Comparison of ENCODE assay signal across 23 mouse cellular contexts in genomic region chr3:131578434-131579104, GRCm38 (mm10).
"Had no signal": no experiment of that assay in that cellular context is flagged by ENCODE, and none has a peak within 500 bp of the region (broad histone marks: within the 10 kb centered on the region; RNA-seq: fewer than 3 reads in every experiment).

No protein-coding gene starts in this region.

- H3K4me3 ChIP-seq: forebrain, embryonic 15.5 days; heart, adult 2 months; heart, embryonic 13.5 days; heart, embryonic 15.5 days; hindbrain, embryonic 13.5 days; hindbrain, embryonic 15.5 days; limb, embryonic 13.5 days; limb, embryonic 15.5 days had no signal

- H3K9ac ChIP-seq: forebrain, embryonic 15.5 days; forebrain, postnatal 0 days; heart, embryonic 13.5 days; heart, embryonic 15.5 days; hindbrain, embryonic 13.5 days; hindbrain, embryonic 15.5 days; limb, embryonic 13.5 days; limb, embryonic 15.5 days; liver, embryonic 14.5 days had no signal

- H3K4me2 ChIP-seq: forebrain, embryonic 15.5 days; heart, embryonic 11.5 days; heart, embryonic 13.5 days; heart, embryonic 15.5 days; hindbrain, embryonic 13.5 days; hindbrain, embryonic 15.5 days; limb, embryonic 13.5 days; limb, embryonic 15.5 days; liver, embryonic 11.5 days had no signal

- H3K4me1 ChIP-seq: forebrain, embryonic 15.5 days; heart, embryonic 13.5 days; heart, embryonic 15.5 days; hindbrain, embryonic 13.5 days; hindbrain, embryonic 15.5 days; limb, embryonic 13.5 days; limb, embryonic 15.5 days had no signal

- ATAC-seq: forebrain, embryonic 15.5 days; forebrain, postnatal 0 days; hindbrain, postnatal 0 days had no signal

- H3K9me3 ChIP-seq: forebrain, embryonic 15.5 days; heart, embryonic 13.5 days; heart, embryonic 15.5 days; hindbrain, embryonic 13.5 days; hindbrain, embryonic 15.5 days; limb, embryonic 13.5 days; limb, embryonic 15.5 days had no signal

- H3K27ac ChIP-seq: forebrain, embryonic 15.5 days; heart, adult 2 months; heart, embryonic 13.5 days; heart, embryonic 15.5 days; hindbrain, embryonic 13.5 days; hindbrain, embryonic 15.5 days; hindbrain, postnatal 0 days; limb, embryonic 13.5 days; limb, embryonic 15.5 days; liver, embryonic 14.5 days had no signal

- DNase-seq: forebrain, postnatal 0 days; gastrocnemius, postnatal 14 days; gastrocnemius, postnatal 36 days; heart, adult 11 months; heart, adult 2 months; heart, postnatal 14 days; heart, postnatal 36 days; kidney, adult 11 months; layer of hippocampus, adult 9-11 months; layer of hippocampus, postnatal 36 days; left cerebral cortex, postnatal 4 days; lung, adult 18-20 months had no signal

- H3K27me3 ChIP-seq: forebrain, embryonic 15.5 days; heart, embryonic 13.5 days; heart, embryonic 15.5 days; hindbrain, embryonic 13.5 days; hindbrain, embryonic 15.5 days; limb, embryonic 13.5 days; limb, embryonic 15.5 days had no signal
